Mouse (Mus musculus) megakaryocyte, embryonic 14.5 days (primary cell): ENCODE measurements around the gene Pacs1.

Source experiments
- FLI1 ChIP-seq: IDR thresholded peaks from 2 replicates; pipeline ENCODE4 v1.6.1; 2012; ENCODE audit warnings: low read length, inconsistent platforms, mixed read lengths
- GATA1 ChIP-seq: IDR thresholded peaks from 3 replicates; pipeline ENCODE4 v1.6.1; 2012; ENCODE audit warnings: mixed read lengths, low read length, inconsistent platforms, borderline replicate concordance

DNA sequence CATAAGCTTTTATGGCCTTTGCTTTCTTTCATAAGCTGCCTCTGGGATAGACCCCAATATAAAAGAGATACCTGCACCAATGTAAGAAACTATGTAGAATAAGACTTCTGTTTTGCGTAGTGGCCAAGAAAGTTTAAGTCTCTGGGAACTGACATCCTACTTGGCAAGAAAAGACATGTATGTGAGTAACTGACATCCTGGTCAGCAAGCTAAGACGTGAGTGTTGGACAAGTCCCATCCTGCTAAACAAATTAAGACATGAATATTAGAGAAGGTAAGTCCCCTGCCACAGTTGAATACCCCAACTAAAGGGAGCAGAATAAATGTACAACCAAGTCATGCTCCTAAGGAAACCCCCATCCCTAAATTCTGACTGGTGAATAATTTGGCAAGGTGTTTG is 71.2 kb downstream of the Pacs1 start:
- TF ChIP-seq GATA1 (no peak), FLI1 (no peak)
